Mouse (Mus musculus) embryonic fibroblast, embryonic 13.5 days (primary cell): ENCODE data around the gene Ankrd13c. TPM values are rescaled to one million over a fixed set of nuclear protein-coding genes. Genes with fewer than 3 reads are reported as not detected.

Experiments
- H3K27ac ChIP-seq: 2 replicates; pipeline ENCODE4 v1.5.1; 2012; ENCODE audit warnings: low read length, control low read depth, inconsistent platforms; ENCODE audit not compliant: insufficient read depth
- H3K4me1 ChIP-seq: 2 replicates; pipeline ENCODE4 v1.6.1; 2011; ENCODE audit warnings: low read length; ENCODE audit not compliant: control insufficient read depth, insufficient read depth
- H3K4me3 ChIP-seq: 2 replicates; pipeline ENCODE4 v1.5.1; 2011; ENCODE audit warnings: mild to moderate bottlenecking, control low read depth, low read length; ENCODE audit not compliant: insufficient read depth
- CTCF ChIP-seq: IDR thresholded peaks from 2 replicates; pipeline ENCODE4 v1.5.1; 2011; ENCODE audit warnings: mild to moderate bottlenecking, control low read depth, low read length, moderate library complexity, borderline replicate concordance; ENCODE audit not compliant: insufficient read depth
- POLR2A ChIP-seq: IDR thresholded peaks from 2 replicates; pipeline ENCODE4 v1.6.1; 2011; ENCODE audit warnings: low read depth, mild to moderate bottlenecking, control low read depth, low read length, moderate library complexity
- polyA plus RNA-seq: library from polyadenylated mRNA; stranded (reverse); fragments of >200 nt; gene quantifications from 2 replicates; pipeline ENCODE4 v1.2.4, GENCODE M21; 2011; ENCODE audit warnings: low read depth; ENCODE audit not compliant: missing spikeins, insufficient read length

Ankrd13c gene
- 34.8 and 39.3 TPM in 2 replicates for polyA plus RNA-seq

- H3K4me1 ChIP-seq: no peaks in the 10 kb centered on the region
- H3K4me3 ChIP-seq: peak within 1 kb of the TSS; percentile 85
- H3K27ac ChIP-seq: peak within 1 kb of the TSS; percentile 95
- peak; percentile 82 for TF ChIP-seq POLR2A
- no peak for TF ChIP-seq CTCF
Observed at GRCm38 (mm10) chr3:157946843-157947358, at the start of gene Ankrd13c. Ankrd13c (plus strand) TSS chr3:157947239.

- Histone ChIP-seq H3K27ac (no peak overlapping the region), H3K4me3 (no peak overlapping the region), H3K4me1 (no peaks in the 10 kb centered on the region)
- TF ChIP-seq CTCF: no peak
- no peak for TF ChIP-seq POLR2A
Observed at GRCm38 (mm10) chr3:157897645-157898044, 49.4 kb upstream of the Ankrd13c start.

- no peak overlapping the region for H3K4me3 ChIP-seq
- TF ChIP-seq CTCF: no peak
- TF ChIP-seq POLR2A: no peak
- H3K4me1 ChIP-seq: no peaks in the 10 kb centered on the region
- no peak overlapping the region for H3K27ac ChIP-seq
Observed at GRCm38 (mm10) chr3:157899986-157900385, 47.1 kb upstream of the Ankrd13c start.

- Histone ChIP-seq H3K4me1 (no peaks in the 10 kb centered on the region), H3K27ac (no peak overlapping the region), H3K4me3 (no peak overlapping the region)
- TF ChIP-seq POLR2A (no peak), CTCF (no peak)
Observed at GRCm38 (mm10) chr3:157901721-157902120, 45.3 kb upstream of the Ankrd13c start.

GRCm38 (mm10) chr3:157908166-157908565, 38.9 kb upstream of the Ankrd13c start:
- Histone ChIP-seq H3K4me1 (no peaks in the 10 kb centered on the region), H3K4me3 (no peak overlapping the region), H3K27ac (no peak overlapping the region)
- TF ChIP-seq POLR2A (no peak), CTCF (no peak)

GRCm38 (mm10) chr3:157910262-157910661, 36.8 kb upstream of the Ankrd13c start:
- no peak for TF ChIP-seq CTCF
- TF ChIP-seq POLR2A: no peak
- Histone ChIP-seq H3K4me1 (no peaks in the 10 kb centered on the region), H3K4me3 (no peak overlapping the region), H3K27ac (no peak overlapping the region)

GRCm38 (mm10) chr3:157912155-157912554, 34.9 kb upstream of the Ankrd13c start:
- H3K27ac ChIP-seq: no peak overlapping the region
- no peak overlapping the region for H3K4me3 ChIP-seq
- H3K4me1 ChIP-seq: no peaks in the 10 kb centered on the region
- TF ChIP-seq POLR2A (no peak), CTCF (no peak)

- TF ChIP-seq POLR2A (no peak), CTCF (no peak)
- H3K4me1 ChIP-seq: no peaks in the 10 kb centered on the region
- H3K4me3 ChIP-seq: no peak overlapping the region
- no peak overlapping the region for H3K27ac ChIP-seq
Observed at GRCm38 (mm10) chr3:157916336-157916735, 30.7 kb upstream of the Ankrd13c start.

GRCm38 (mm10) chr3:157921376-157921775, 25.7 kb upstream of the Ankrd13c start:
- TF ChIP-seq POLR2A: no peak
- no peak for TF ChIP-seq CTCF
- Histone ChIP-seq H3K27ac (no peak overlapping the region), H3K4me3 (no peak overlapping the region), H3K4me1 (no peaks in the 10 kb centered on the region)

GRCm38 (mm10) chr3:157923268-157923835, 23.7 kb upstream of the Ankrd13c start:
- Histone ChIP-seq H3K4me1 (no peaks in the 10 kb centered on the region), H3K4me3 (peak overlapping the region; percentile 11; the same call in 1 of the 2 replicates), H3K27ac (no peak overlapping the region)
- TF ChIP-seq POLR2A: no peak
